Mouse (Mus musculus) erythroid progenitor cell, adult 5-6 weeks (primary cell): ENCODE measurements around the gene Chrna3. TPM values are rescaled to one million over a fixed set of nuclear protein-coding genes. Genes with fewer than 3 reads are reported as not detected.

Source experiments
- ATAC-seq: replicated peaks from 2 replicates; pipeline ENCODE4 v1.8.0; 2016; ENCODE audit warnings: moderate number of reproducible peaks, mild to moderate bottlenecking, moderate TSS enrichment, inconsistent platforms; ENCODE audit not compliant: poor library complexity, low FRiP score, severe bottlenecking
- total RNA-seq, 2 experiments: library from RNA; stranded (forward) in 1 of 2; stranded (reverse) in 1 of 2; fragments of 150-400 nt in 1 of 2; fragments of 186-747, 209-891 nt in 1 of 2; gene quantifications; 2 replicates each; pipeline versions ENCODE4 v1.2.3 to v1.2.4; 2015 to 2017; ENCODE audit warnings: low replicate concordance in 2 of 2

The Chrna3 gene
- total RNA-seq, 2 experiments from 2014 or later = not detected

DNA sequence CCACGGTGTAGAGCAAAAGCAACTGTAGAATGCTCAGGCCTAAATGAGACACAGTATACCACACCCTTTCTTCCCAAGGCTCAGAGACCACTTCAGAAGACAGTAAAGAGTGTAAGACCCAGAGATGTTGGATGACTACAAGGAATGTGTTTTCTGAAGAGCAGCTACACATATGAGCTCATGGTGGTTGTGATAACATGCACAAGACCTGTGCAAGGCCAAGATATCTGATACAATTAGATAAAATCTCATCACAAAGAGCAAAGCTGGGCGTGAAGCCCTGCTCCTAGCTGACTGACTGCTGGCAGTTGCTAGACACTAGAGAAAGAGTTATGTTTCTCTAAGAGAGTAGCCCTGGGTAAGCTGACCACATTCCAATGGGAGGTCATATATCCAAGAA is 16.7 kb downstream of the Chrna3 start:
- ATAC-seq = no peak

DNA sequence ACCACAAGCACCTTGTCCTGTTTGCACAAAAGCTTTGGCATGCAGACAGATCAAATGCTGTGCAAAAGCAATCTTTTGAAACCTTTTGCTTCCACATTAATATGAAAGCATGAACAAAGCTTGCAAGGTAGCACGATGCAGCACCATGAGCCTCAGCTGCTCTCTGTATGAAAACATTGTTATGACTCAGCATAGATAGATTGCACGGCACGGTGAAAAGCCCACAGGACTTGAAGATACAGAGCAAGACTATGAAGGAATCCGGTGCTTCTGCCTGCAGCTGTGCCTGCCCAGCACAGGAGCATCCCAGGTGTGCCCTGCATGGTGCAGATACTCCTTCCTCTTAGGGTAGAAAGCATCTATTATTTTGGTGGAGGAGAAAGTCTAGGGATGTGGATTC is 22.8 kb downstream of the Chrna3 start:
- ATAC-seq = no peak

DNA sequence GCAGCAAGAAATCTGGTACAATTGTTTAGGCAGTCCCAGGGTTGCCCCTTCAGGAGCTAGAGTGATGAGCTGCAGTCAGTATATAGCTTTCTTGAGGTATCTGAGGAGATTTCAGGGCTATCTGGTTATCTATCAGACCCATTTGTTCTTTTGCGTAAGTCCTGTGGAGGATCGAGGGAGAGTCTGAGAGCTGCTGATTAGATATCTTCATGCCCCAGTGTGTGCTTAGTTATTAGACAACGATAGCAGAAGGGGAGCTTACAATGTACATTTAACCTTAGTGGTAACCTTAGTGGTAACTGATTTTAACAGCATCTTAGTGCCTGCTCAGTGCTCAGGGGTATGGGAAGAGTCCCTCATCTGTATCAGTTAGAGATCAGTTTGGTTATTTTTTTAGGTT is 30.7 kb downstream of the Chrna3 start:
- ATAC-seq = no peak

DNA sequence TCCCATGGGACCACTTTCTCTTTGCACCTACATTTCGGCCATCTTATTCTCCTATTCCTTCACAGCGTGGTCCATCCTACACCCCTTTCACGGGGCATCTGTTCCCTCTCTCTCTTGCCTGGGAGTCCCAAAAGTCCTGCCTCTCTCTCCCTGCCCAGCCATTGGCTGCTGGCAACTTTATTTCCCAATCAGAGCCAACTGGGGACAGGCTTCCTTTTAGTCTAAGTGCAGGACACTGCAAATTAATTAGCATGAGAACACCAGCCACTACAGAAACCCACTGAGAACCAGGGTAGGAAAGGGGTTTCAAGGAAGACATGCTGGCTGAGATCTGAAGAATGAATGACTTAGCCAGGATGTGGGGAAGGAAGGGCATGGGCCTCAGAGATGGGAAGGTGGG is 32.0 kb downstream of the Chrna3 start:
- ATAC-seq = no peak

DNA sequence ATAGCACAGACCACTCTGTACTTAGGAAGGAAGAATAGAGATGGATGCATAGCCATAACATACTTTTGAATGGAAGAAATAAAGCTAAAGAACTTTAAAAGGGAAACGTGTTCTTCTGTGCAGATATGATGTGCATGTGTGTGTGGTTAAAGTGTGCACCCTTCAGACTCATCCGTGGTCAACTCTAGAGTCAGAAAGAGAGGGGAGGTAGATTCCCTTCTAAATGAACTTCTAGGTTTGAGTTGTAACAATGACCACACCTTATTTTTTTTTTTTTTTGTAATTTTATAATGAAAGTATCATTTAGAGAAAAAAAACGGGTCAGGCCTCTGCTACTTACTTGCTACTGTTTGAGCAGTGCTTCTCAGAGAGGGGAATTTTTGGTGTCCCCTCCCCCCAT is 36.0 kb downstream of the Chrna3 start:
- ATAC-seq = no peak

DNA sequence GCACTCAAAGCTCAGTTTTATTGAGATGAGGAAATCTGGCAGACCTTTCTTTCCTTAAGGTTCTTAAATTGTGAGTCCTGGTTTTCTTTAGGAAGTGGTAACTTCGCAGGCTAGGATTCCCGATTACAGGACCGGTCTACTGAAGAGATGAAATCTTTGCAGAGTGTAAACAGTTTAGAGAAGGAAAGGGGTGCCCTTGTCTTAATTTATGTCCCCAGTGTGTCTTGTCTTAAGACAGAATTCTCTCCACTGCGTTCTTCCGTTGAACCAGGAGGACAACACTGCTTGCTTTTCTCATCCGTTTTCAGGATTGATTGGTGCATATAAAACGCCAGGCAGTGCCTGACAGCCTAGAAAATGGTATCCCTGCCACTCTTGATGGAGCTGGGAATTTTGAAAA is 44.0 kb downstream of the Chrna3 start:
- ATAC-seq = no peak

DNA sequence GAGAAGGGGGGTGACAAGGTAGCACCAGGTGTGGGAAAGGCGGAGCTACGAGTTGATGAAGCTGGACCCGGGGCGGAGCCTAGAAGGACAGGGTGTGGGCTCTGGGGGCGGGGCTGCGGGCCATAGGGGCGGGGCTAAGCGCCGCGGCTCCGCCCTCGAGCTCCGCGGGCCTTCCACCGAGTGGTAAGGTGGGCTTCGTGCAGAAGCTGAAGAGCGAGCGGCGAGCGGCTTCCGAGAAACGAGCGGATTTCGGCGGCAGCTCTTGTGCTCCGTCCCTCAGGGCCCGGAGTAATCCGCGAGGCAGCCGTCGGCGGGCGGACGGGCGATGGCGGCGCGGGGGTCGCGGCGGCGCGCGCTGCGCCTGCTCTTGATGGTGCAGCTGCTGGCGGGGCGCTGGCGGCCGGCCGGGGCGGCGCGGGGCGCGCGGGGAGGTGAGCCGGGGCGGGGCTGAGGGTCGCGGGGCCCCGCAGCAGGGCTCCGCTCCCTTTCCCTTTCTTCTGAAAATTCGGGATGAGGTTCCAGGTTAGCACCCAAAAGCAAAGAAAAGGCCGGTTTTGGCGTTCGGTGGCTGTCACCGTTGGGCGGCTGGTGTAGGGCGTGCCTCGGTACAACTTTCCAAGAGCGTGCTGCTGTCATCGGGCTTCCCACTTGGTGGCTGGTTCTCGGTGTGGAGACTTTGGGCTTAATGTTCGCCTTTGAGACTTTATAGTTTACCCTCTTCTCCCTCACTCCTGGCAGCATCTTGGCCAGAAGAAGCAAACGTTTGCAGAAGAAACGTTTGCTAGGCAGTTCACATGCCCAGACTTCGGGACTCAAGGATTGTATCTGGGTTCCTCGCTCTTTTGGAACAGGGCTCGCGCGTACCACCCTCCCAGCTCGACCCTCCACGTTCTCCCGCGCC is 44.8 kb downstream of the Chrna3 start:
- ATAC-seq = no peak

DNA sequence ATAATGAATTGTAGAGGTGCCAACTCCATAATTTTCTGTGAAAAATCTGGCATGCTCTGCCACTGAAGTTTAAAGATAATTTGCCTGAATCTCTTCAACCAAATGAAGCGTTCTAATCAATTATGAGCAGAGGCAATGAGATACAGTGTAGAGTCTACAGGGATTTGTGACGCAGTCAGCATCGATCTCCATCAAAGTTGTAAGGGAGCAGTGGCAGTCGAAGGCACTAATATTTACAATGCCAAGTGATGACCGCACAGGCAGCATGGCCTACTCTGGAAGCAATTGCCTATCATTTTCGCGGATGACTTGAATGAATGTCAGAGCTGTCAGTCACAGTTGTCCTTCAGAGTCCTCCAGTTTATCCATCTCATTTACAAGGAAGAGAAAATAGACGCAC is 45.7 kb downstream of the Chrna3 start, which contains the start of gene Chrna5:
TSS of gene Chrna5 (plus strand) at position 207 of the 400 bp plus-strand sequence.
- ATAC-seq = no peak

DNA sequence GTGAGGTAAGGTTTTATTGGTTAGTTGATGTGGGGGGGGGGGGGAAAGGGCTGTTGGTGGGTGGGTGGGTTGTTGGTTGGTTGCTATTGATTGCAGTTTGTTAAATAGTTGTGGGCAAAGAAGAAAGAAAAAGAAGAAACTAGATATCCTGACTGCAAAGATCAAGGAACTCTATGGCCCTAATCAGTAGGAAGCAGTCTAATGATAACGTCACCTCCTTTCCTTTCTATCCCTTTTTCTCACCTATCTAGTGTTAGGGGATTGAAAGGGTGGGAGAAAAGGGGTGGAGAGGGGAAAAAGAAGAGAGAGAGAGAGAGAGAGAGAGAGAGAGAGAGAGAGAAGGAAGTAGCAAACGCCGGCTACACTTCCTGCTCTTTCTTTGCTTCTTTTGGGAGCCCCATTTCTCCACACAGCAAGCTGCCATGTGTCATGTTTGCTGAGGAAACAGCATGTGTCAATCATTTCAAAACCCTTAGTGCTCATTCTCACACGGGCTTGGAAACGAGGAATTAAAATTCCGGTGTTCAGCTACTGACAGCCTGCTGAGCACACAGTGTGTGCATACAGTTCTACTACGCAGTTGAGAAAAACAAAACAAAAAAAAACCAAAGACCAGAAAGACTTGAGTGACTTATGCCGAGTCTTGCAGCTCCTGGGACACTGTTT is 56.3 kb downstream of the Chrna3 start:
- ATAC-seq = no peak

DNA sequence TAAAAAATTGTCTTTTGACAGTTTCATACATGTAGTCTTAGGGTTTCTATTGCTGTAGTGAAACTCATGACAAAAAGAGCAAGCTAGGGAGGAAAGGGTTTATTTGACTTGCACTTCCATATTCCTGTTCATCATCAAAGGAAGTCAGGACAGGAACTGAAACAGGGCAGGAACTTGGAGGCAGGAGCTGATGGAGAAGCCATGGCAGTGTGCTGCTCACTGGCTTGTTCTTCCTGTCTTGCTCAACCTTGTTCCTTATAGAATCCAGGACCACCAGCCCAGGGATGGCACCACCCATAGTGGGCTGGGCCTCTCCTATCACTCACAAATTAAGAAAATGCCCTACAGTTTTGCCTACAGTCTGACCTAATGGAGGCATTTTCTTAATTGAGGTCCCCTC is 62.7 kb downstream of the Chrna3 start:
- no peak for ATAC-seq

DNA sequence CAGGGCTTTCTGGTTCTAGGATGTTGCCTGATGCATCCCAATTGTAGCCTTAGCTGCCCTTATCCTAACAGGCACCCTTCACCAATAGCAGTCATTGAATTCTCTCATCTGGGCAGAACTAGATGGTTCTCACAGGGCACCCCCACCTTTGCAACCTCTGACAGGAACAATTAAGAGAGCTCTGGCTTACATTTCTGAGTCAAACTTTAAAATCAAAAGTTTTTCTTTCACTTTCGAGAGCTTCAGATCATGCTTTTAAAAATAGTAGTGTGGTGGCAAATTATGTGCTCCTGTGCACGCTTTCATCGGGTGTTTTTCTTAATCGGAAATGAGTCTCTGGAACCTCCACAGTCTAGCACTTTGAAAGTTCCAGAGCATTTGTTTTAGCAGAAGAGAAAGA is 65.3 kb downstream of the Chrna3 start:
- no peak for ATAC-seq

Other genes with a start within 250 kb of the Chrna3 start
- 22.3 and 33.1 TPM in 2 replicates for gene Ireb2, start 162.8 kb downstream of the Chrna3 start, total RNA-seq (2015; ENCODE audit: low replicate concordance)
- 29.8 and 34.7 TPM in 2 replicates for gene Ireb2, start 162.8 kb downstream of the Chrna3 start, total RNA-seq (2017; ENCODE audit: low replicate concordance)
- gene Hykk, start 109.3 kb downstream of the Chrna3 start, total RNA-seq (2015; ENCODE audit: low replicate concordance) = not detected in 2 replicates
- gene Hykk, start 109.3 kb downstream of the Chrna3 start, total RNA-seq (2017; ENCODE audit: low replicate concordance) = 0.30 TPM in 1 of 2 replicates, not detected in the other
- gene Psma4, start 75.8 kb downstream of the Chrna3 start, total RNA-seq (2015; ENCODE audit: low replicate concordance) = 93.1 and 102 TPM in 2 replicates
- gene Psma4, start 75.8 kb downstream of the Chrna3 start, total RNA-seq (2017; ENCODE audit: low replicate concordance) = 60.1 and 70.1 TPM in 2 replicates
- gene AY074887, start 75.6 kb downstream of the Chrna3 start, total RNA-seq (2015; ENCODE audit: low replicate concordance) = not detected in 2 replicates
- gene AY074887, start 75.6 kb downstream of the Chrna3 start, total RNA-seq (2017; ENCODE audit: low replicate concordance) = not detected in 2 replicates
- gene Chrna5, start 45.7 kb downstream of the Chrna3 start, total RNA-seq (2015; ENCODE audit: low replicate concordance) = not detected in 2 replicates
- gene Chrna5, start 45.7 kb downstream of the Chrna3 start, total RNA-seq (2017; ENCODE audit: low replicate concordance) = not detected in 2 replicates
- gene Chrnb4, start 22.2 kb upstream of the Chrna3 start, total RNA-seq (2015; ENCODE audit: low replicate concordance) = not detected in 2 replicates
- not detected in 2 replicates for gene Chrnb4, start 22.2 kb upstream of the Chrna3 start, total RNA-seq (2017; ENCODE audit: low replicate concordance)
- gene Ube2q2, start 122.3 kb upstream of the Chrna3 start, total RNA-seq (2015; ENCODE audit: low replicate concordance) = 10.5 and 12.6 TPM in 2 replicates
- 5.6 and 13.5 TPM in 2 replicates for gene Ube2q2, start 122.3 kb upstream of the Chrna3 start, total RNA-seq (2017; ENCODE audit: low replicate concordance)
- gene Fbxo22, start 182.4 kb upstream of the Chrna3 start, total RNA-seq (2015; ENCODE audit: low replicate concordance) = 18.0 and 22.3 TPM in 2 replicates
- gene Fbxo22, start 182.4 kb upstream of the Chrna3 start, total RNA-seq (2017; ENCODE audit: low replicate concordance) = 8.2 and 12.2 TPM in 2 replicates